Mouse (Mus musculus): ENCODE measurements around the gene 4930404N11Rik. TPM values are rescaled to one million over a fixed set of nuclear protein-coding genes. Genes with fewer than 3 reads are reported as not detected.

Gene 4930404N11Rik
- polyA plus RNA-seq (2015; fragmentation: Illumina TruSeq; extraction: RNeasy Lipid Tissue Mini Kit (QIAGEN cat#74804); ENCODE audit: low read depth, low replicate concordance): not detected

DNA sequence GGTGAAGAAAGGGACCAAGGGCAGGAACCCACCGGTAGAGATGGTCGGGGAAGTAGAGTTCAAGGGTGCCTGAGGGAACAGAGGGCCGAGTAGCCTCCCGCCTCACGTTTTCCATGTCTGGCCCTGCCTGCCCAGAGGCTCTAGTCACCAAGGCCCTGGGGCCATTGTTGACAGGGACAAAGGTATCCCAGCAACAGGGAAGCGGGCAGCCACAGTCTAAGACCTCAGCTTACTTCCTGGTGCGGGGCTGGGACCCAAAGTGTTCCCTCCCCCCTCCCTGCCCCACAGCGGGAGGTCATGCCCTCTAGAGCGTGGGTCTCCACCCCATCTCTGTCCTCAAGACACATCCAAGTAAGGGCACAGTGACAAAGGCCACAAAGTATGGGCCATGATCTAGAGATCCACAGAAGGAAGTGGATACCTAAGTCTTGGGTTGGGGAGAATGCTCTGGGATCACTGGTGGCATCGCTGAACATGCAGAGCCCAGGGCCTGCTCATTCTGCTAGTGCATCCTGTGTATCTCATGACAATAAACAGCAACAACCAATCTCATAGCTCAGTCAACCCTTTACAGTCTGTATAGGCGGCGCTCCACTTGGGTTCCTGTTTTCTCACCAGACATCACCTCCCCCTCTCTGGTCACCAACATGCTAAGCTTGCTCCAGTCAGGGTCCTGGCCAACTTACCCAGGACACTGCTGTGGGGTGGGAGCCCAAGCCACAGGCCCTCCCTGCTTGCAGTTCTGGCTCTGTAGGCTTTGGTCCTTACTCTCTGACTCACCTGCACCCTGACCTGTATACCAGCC is at the start of gene 4930404N11Rik:
TSS of gene 4930404N11Rik (minus strand) at position 145 of the 805 bp plus-strand sequence.

DNA sequence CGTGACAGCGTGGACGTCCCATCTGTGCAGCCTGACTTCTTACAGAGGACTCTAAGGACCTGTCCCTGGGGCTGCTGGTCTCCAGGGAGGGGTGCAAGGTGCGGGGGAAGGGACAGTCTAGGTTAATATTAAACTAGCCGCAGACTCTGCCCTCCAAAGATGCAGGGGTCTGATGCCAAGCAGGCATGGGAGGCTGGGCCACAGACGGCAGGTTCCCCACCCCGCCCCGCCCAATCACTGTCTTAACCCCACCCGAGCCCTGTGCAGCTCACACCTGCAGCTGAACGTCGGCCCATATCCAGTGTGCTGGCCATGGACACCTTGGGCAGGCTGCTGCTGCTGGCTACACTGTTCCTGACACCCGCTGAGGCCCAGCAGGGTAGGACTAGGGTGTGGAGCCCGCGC is 27.2 kb upstream of the 4930404N11Rik start, which contains the start of gene Smim24:
TSS of gene Smim24 (plus strand) at position 271 of the 405 bp plus-strand sequence.

DNA sequence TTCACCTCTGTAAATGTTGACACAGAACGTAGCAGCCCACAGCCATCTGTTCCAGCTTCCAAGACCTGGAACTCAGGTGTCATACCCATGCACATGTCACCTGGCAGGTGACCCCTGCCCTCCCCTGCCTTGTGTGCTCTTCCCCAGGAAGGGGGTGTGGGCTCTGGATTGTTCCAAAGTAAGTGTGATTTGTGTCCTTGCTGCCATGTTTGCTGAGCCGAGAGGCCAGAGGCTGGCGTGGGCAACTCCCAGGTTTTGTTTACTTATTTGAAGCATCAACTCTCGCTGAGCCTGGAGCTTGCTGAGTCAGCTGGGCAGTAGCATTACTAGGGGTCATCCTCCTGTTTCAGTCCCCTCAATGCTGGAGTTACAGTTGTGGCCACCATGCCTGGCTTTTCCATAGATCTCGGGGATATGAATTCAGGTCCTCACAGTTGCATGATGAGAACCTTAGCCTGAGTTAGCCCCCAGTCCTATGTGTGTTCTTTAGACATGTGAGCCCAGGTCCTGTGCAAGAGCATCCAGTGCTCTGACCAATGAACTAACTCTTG is 23.0 kb upstream of the 4930404N11Rik start, which contains the start of gene Gm48552:
TSS of gene Gm48552 (plus strand) at position 501 of the 551 bp plus-strand sequence.

DNA sequence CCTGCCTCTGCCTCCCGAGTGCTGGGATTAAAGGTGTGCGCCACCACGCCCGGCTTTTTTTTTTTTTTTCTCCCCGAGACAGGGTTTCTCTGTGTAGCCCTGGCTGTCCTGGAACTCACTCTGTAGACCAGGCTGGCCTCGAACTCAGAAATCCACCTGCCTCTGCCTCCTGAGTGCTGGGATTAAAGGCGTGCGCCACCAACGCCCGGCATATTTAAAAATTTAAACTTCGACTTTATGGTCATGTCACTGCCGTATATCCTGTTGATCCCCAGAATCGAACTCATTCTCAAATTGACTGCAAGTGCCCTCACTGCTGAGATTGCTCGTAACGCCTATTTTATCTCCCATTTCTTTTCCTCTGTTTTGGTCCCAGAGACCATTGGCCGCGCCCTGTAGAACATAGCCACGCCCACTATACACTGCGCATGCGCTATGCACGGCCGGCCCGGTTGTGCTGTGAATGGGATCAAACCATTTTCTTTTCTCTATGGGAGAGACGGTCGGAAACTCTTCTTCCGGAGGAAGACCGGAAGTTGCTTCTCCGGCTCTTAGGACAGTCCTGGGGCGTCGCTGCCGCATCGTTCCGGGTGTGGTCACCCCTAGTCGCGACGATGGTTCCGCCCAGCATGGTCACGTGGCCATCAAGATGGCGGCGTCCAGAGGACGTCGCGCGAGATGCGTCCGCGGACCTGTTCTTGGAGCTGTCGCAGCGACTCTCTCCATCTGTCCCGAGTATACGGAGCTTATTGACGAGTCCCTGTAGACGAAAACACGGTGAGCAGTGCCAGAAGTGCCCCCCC is 18.4 kb upstream of the 4930404N11Rik start, which contains the start of the genes Dohh and Gm48551:
TSS of gene Dohh (plus strand) at position 627 of the 803 bp plus-strand sequence.
TSS of gene Gm48551 (plus strand) at position 665 of the 803 bp plus-strand sequence.

DNA sequence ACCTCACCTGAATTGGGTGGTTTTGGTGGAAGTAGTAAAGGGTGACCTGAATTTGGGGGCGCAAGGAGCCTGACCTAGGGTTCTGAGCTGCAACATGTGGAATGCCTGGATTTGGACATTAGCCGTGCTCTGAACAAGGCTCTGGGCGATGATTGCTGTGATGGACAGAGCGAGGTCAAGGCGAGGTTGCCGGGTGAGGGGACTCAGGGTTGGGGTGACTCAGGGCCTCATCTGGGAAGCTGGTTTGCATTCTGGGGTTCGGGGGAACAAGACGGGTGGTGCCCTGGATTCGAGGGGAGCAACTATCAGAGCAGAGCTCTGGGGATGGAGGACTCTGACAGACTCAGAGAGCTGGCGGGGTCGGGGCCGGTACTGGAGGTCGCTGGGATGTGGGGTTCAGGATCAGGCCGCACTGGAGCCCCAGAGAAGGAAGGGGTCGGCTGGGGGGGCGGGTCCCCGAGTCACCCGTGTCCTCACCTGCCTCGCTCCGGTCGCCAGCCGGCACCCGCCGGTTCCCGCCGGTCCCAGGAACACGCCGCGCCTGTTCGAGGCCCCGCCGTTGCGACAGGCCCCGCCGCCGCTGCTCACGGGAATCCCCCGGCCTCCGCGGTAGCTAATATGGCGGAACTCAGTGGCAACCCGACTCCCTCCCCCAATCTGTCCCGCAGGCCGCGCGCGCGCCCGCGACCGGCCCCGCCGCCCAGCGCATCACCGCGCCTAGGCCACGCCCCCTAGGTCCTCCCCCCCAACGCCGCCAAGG is 12.4 kb upstream of the 4930404N11Rik start, which contains the start of gene Fzr1:
TSS of gene Fzr1 (minus strand) at position 724 of the 760 bp plus-strand sequence.

DNA sequence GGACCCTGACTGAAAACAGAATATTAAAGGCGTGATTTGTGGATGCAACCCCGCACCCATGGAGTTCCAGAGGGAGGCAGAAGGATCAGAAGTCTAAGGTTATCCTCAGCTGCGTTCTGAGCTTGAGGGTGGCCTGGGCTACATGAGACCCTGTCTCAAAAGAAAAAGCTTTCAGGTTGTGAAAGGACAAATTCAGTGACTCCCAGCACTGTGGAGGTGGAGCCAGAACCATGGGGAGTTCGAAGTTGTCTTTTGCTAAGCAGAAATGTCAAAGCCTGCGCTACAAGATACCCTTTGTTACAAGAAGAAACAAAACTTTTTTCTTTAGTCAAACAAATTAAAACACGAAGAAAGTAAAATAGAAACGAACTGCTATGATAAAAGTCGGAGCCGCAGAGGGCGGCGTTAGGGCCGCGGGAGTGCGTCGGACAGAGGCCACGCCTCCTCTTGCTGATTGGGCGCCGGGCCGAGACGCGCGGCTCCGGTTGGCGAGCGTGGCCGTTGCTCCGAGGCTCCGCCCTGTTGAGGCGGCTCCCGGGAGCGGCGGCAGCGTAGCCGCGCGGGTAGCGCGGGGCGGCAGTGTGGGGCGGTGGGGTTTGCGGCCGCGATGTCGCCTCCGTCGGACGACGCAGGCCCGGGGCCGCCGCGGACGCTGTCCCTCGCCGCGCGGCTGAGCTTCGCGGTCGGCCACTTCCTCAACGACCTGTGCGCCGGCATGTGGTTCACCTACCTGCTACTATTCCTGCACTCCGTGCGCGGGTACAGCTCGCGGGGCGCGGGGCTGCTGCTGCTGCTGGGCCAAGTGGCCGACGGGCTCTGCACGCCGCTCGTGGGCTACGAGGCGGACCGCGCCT is 8.4 kb downstream of the 4930404N11Rik start, which contains the start of gene Mfsd12:
TSS of gene Mfsd12 (plus strand) at position 501 of the 854 bp plus-strand sequence.

GRCm38 (mm10) chr10:81350351-81351063 is 15.1 kb downstream of the 4930404N11Rik start, which contains the start of gene Hmg20b:
Hmg20b (minus strand) TSS chr10:81350480.

GRCm38 (mm10) chr10:81342686-81343505 is 22.7 kb downstream of the 4930404N11Rik start, which contains the start of gene Gipc3:
Gipc3 (minus strand) TSS chr10:81343266.

DNA sequence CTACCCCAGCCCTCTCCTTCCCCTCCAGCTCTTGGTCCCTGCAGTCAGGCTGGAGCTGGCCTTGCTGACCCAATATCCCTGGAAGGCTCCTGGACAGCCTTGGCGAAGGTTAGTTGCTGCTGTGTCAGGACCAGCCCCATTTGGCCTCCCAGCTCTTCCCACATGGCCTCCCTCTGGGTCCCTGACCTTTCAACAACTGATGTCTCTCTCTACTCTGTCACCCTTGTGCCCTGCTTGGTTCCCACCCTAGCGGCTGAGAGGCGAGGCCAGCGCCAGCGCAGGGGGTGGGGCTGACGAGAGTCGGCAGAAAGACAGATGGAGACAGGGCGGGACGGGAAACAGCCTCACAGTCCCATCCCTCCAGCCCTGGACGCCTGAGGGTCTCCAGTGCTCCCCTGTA is 37.2 kb downstream of the 4930404N11Rik start, which contains the start of gene Tbxa2r:
TSS of gene Tbxa2r (plus strand) at position 346 of the 400 bp plus-strand sequence.

GRCm38 (mm10) chr10:81320550-81321347 is 44.9 kb downstream of the 4930404N11Rik start, which contains the start of gene Cactin:
Cactin (plus strand) TSS chr10:81321103.

Other genes starting within 250 kb of the 4930404N11Rik start
- gene Zbtb7a, start 230.6 kb downstream of the 4930404N11Rik start, polyA plus RNA-seq (2015; fragmentation: Illumina TruSeq; extraction: RNeasy Lipid Tissue Mini Kit (QIAGEN cat#74804); ENCODE audit: low read depth, low replicate concordance): 45.3 TPM
- gene Pias4, start 197.9 kb downstream of the 4930404N11Rik start, polyA plus RNA-seq (2015; fragmentation: Illumina TruSeq; extraction: RNeasy Lipid Tissue Mini Kit (QIAGEN cat#74804); ENCODE audit: low read depth, low replicate concordance): 17.8 TPM
- gene Eef2, start 189.2 kb downstream of the 4930404N11Rik start, polyA plus RNA-seq (2015; fragmentation: Illumina TruSeq; extraction: RNeasy Lipid Tissue Mini Kit (QIAGEN cat#74804); ENCODE audit: low read depth, low replicate concordance): 804 TPM
- 65.2 TPM for gene Dapk3, start 182.8 kb downstream of the 4930404N11Rik start, polyA plus RNA-seq (2015; fragmentation: Illumina TruSeq; extraction: RNeasy Lipid Tissue Mini Kit (QIAGEN cat#74804); ENCODE audit: low read depth, low replicate concordance)
- not detected for gene 4930442H23Rik, start 182.0 kb downstream of the 4930404N11Rik start, polyA plus RNA-seq (2015; fragmentation: Illumina TruSeq; extraction: RNeasy Lipid Tissue Mini Kit (QIAGEN cat#74804); ENCODE audit: low read depth, low replicate concordance)
- gene Nmrk2, start 163.8 kb downstream of the 4930404N11Rik start, polyA plus RNA-seq (2015; fragmentation: Illumina TruSeq; extraction: RNeasy Lipid Tissue Mini Kit (QIAGEN cat#74804); ENCODE audit: low read depth, low replicate concordance): not detected
- 148 TPM for gene Atcay, start 135.0 kb downstream of the 4930404N11Rik start, polyA plus RNA-seq (2015; fragmentation: Illumina TruSeq; extraction: RNeasy Lipid Tissue Mini Kit (QIAGEN cat#74804); ENCODE audit: low read depth, low replicate concordance)
- 39.4 TPM for gene Zfr2, start 132.7 kb downstream of the 4930404N11Rik start, polyA plus RNA-seq (2015; fragmentation: Illumina TruSeq; extraction: RNeasy Lipid Tissue Mini Kit (QIAGEN cat#74804); ENCODE audit: low read depth, low replicate concordance)
- gene Matk, start 112.9 kb downstream of the 4930404N11Rik start, polyA plus RNA-seq (2015; fragmentation: Illumina TruSeq; extraction: RNeasy Lipid Tissue Mini Kit (QIAGEN cat#74804); ENCODE audit: low read depth, low replicate concordance): 194 TPM
- gene Mrpl54, start 98.9 kb downstream of the 4930404N11Rik start, polyA plus RNA-seq (2015; fragmentation: Illumina TruSeq; extraction: RNeasy Lipid Tissue Mini Kit (QIAGEN cat#74804); ENCODE audit: low read depth, low replicate concordance): 82.8 TPM
- gene Apba3, start 98.9 kb downstream of the 4930404N11Rik start, polyA plus RNA-seq (2015; fragmentation: Illumina TruSeq; extraction: RNeasy Lipid Tissue Mini Kit (QIAGEN cat#74804); ENCODE audit: low read depth, low replicate concordance): 30.7 TPM
- gene Tjp3, start 74.2 kb downstream of the 4930404N11Rik start, polyA plus RNA-seq (2015; fragmentation: Illumina TruSeq; extraction: RNeasy Lipid Tissue Mini Kit (QIAGEN cat#74804); ENCODE audit: low read depth, low replicate concordance): 0.57 TPM
- gene Pip5k1c, start 72.9 kb downstream of the 4930404N11Rik start, polyA plus RNA-seq (2015; fragmentation: Illumina TruSeq; extraction: RNeasy Lipid Tissue Mini Kit (QIAGEN cat#74804); ENCODE audit: low read depth, low replicate concordance): 246 TPM
- gene Cactin, start 44.7 kb downstream of the 4930404N11Rik start, polyA plus RNA-seq (2015; fragmentation: Illumina TruSeq; extraction: RNeasy Lipid Tissue Mini Kit (QIAGEN cat#74804); ENCODE audit: low read depth, low replicate concordance): 18.8 TPM
- gene Tbxa2r, start 37.1 kb downstream of the 4930404N11Rik start, polyA plus RNA-seq (2015; fragmentation: Illumina TruSeq; extraction: RNeasy Lipid Tissue Mini Kit (QIAGEN cat#74804); ENCODE audit: low read depth, low replicate concordance): 0.85 TPM
- gene Gipc3, start 22.6 kb downstream of the 4930404N11Rik start, polyA plus RNA-seq (2015; fragmentation: Illumina TruSeq; extraction: RNeasy Lipid Tissue Mini Kit (QIAGEN cat#74804); ENCODE audit: low read depth, low replicate concordance): 1.2 TPM
- gene Hmg20b, start 15.3 kb downstream of the 4930404N11Rik start, polyA plus RNA-seq (2015; fragmentation: Illumina TruSeq; extraction: RNeasy Lipid Tissue Mini Kit (QIAGEN cat#74804); ENCODE audit: low read depth, low replicate concordance): 24.4 TPM
- gene Mfsd12, start 8.3 kb downstream of the 4930404N11Rik start, polyA plus RNA-seq (2015; fragmentation: Illumina TruSeq; extraction: RNeasy Lipid Tissue Mini Kit (QIAGEN cat#74804); ENCODE audit: low read depth, low replicate concordance): 19.9 TPM
- 48.4 TPM for gene Fzr1, start 12.7 kb upstream of the 4930404N11Rik start, polyA plus RNA-seq (2015; fragmentation: Illumina TruSeq; extraction: RNeasy Lipid Tissue Mini Kit (QIAGEN cat#74804); ENCODE audit: low read depth, low replicate concordance)
- 94.1 TPM for gene Dohh, start 18.6 kb upstream of the 4930404N11Rik start, polyA plus RNA-seq (2015; fragmentation: Illumina TruSeq; extraction: RNeasy Lipid Tissue Mini Kit (QIAGEN cat#74804); ENCODE audit: low read depth, low replicate concordance)
- 5.0 TPM for gene Gm48551, start 18.6 kb upstream of the 4930404N11Rik start, polyA plus RNA-seq (2015; fragmentation: Illumina TruSeq; extraction: RNeasy Lipid Tissue Mini Kit (QIAGEN cat#74804); ENCODE audit: low read depth, low replicate concordance)
- 3.5 TPM for gene Gm48552, start 23.2 kb upstream of the 4930404N11Rik start, polyA plus RNA-seq (2015; fragmentation: Illumina TruSeq; extraction: RNeasy Lipid Tissue Mini Kit (QIAGEN cat#74804); ENCODE audit: low read depth, low replicate concordance)
- gene Smim24, start 27.2 kb upstream of the 4930404N11Rik start, polyA plus RNA-seq (2015; fragmentation: Illumina TruSeq; extraction: RNeasy Lipid Tissue Mini Kit (QIAGEN cat#74804); ENCODE audit: low read depth, low replicate concordance): 2.5 TPM
- gene Nfic, start 89.8 kb upstream of the 4930404N11Rik start, polyA plus RNA-seq (2015; fragmentation: Illumina TruSeq; extraction: RNeasy Lipid Tissue Mini Kit (QIAGEN cat#74804); ENCODE audit: low read depth, low replicate concordance): 52.1 TPM
- gene Celf5, start 116.9 kb upstream of the 4930404N11Rik start, polyA plus RNA-seq (2015; fragmentation: Illumina TruSeq; extraction: RNeasy Lipid Tissue Mini Kit (QIAGEN cat#74804); ENCODE audit: low read depth, low replicate concordance): 123 TPM
- 61.7 TPM for gene Ncln, start 130.6 kb upstream of the 4930404N11Rik start, polyA plus RNA-seq (2015; fragmentation: Illumina TruSeq; extraction: RNeasy Lipid Tissue Mini Kit (QIAGEN cat#74804); ENCODE audit: low read depth, low replicate concordance)
- gene S1pr4, start 134.3 kb upstream of the 4930404N11Rik start, polyA plus RNA-seq (2015; fragmentation: Illumina TruSeq; extraction: RNeasy Lipid Tissue Mini Kit (QIAGEN cat#74804); ENCODE audit: low read depth, low replicate concordance): 0.61 TPM
- 1.9 TPM for gene Gna15, start 158.4 kb upstream of the 4930404N11Rik start, polyA plus RNA-seq (2015; fragmentation: Illumina TruSeq; extraction: RNeasy Lipid Tissue Mini Kit (QIAGEN cat#74804); ENCODE audit: low read depth, low replicate concordance)
- gene Gna11, start 179.4 kb upstream of the 4930404N11Rik start, polyA plus RNA-seq (2015; fragmentation: Illumina TruSeq; extraction: RNeasy Lipid Tissue Mini Kit (QIAGEN cat#74804); ENCODE audit: low read depth, low replicate concordance): 82.4 TPM
- gene Aes, start 193.7 kb upstream of the 4930404N11Rik start, polyA plus RNA-seq (2015; fragmentation: Illumina TruSeq; extraction: RNeasy Lipid Tissue Mini Kit (QIAGEN cat#74804); ENCODE audit: low read depth, low replicate concordance): 686 TPM
- gene Tle2, start 208.7 kb upstream of the 4930404N11Rik start, polyA plus RNA-seq (2015; fragmentation: Illumina TruSeq; extraction: RNeasy Lipid Tissue Mini Kit (QIAGEN cat#74804); ENCODE audit: low read depth, low replicate concordance): 28.6 TPM
- gene Tle6, start 235.3 kb upstream of the 4930404N11Rik start, polyA plus RNA-seq (2015; fragmentation: Illumina TruSeq; extraction: RNeasy Lipid Tissue Mini Kit (QIAGEN cat#74804); ENCODE audit: low read depth, low replicate concordance): 9.8 TPM
- gene BC025920, start 240.5 kb upstream of the 4930404N11Rik start, polyA plus RNA-seq (2015; fragmentation: Illumina TruSeq; extraction: RNeasy Lipid Tissue Mini Kit (QIAGEN cat#74804); ENCODE audit: low read depth, low replicate concordance): 4.6 TPM

Measured in brain, adult 10 weeks (tissue).